Mouse (Mus musculus): ENCODE measurements around the gene Klrb1c. TPM values are rescaled to one million over a fixed set of nuclear protein-coding genes. Genes with fewer than 3 reads are reported as not detected.
"Not testable (repeated sequence)": the region's sequence is repeated elsewhere in the genome, so short reads cannot be mapped to it uniquely, and the experiment has no call there.

Klrb1c gene
- total RNA-seq, 2 experiments from 2014 or later = not detected

DNA sequence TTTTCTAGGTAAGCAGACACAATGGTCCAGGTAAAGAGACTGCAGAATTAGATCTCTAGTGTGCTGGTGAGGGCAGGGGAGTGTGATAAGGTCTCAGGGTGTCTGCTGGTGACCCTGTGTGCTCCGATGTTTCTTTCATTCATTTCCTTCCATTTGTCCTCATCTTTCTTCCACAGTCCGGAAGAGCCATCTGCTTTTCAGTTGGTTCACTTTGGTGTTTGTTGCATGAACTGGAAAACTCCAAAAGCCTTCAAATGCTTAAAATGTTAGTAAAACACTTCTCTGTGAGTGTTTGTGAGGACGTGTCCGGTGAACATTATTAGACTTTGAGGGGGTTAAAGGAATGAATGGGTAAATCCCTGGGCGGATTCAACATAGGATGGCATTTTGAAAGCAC is 27.9 kb downstream of the Klrb1c start:
- Histone ChIP-seq H3K27ac (peak overlapping the region; percentile 90), H3K4me3 (peak overlapping the region; percentile 89)
- DNase-seq = no peak
- no peak for TF ChIP-seq CTCF (IDR thresholded peaks at IDR 0.05)
- intact Hi-C loops (cut with DNase I) = loop anchor here (5.0 kb wide), 1 partner anchor 771 kb away; the partner anchor contains the start of gene Gabarapl1

DNA sequence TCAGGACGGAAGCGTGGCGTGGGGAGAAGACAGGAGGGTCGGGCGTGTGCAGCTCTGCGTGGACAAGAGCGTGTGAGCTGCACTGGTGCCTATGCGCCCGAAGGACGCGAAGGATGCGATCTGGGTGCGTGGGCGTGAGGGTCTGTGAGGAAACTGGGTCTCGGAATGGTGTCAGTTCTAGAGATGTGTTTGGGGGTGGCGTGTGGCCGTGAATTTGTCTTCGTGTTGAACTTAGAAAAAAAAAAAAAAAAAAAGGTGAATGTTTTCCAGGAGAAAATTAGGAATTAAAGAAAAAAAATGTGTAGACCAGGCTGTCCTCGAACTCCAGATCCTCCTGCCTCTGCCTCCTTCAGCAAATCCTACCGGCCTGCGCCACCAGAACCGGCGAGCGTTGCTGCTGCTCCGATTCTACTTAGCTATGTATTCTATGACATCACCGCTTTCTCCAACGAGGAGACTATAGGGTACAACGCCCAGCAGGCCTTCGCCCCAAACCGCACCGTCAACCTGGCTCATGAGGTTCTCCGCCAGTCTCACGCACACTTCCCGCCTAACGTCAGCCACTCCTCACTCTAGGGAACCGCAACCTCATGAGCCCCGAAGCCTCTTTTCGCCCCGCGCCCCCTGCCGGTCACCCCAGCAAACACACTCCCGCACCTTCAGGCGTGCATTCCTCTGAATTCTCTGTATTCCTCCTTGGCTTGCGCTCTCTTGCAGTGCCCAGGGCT is 28.4 kb downstream of the Klrb1c start:
- Histone ChIP-seq H3K4me3 (peak overlapping the region; percentile 89), H3K27ac (peak overlapping the region; percentile 90)
- peak; percentile 78 for TF ChIP-seq CTCF (IDR thresholded peaks at IDR 0.05)
- intact Hi-C loops (cut with DNase I) = loop anchor here (1.0 to 5.0 kb wide), 2 partner anchors 78 to 772 kb away; partner anchors contain the start of gene Gabarapl1
- DNase-seq = peak; percentile 77

DNA sequence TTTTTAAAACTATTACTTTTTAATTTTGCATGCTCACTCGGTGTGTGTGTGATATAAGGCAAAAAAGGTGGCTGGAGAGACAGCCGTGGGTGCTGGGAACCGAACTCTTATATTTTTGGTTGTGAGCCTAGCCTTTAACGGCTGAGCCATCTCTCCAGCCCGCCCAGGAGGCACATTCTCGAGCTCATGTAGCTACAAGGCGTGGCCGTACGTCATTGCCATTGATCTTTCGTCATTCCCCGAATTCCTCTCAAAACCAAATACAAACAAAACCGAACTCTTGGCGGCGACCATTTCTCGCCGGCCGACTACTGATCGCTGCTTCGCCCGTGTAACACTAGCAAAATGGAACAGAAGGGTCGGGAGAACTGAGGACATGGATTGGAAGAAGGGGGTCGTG is 29.0 kb downstream of the Klrb1c start:
- Histone ChIP-seq H3K4me3 (peak overlapping the region; percentile 89), H3K27ac (peak overlapping the region; percentile 90)
- intact Hi-C loops (cut with DNase I) = loop anchor here (1.0 to 5.0 kb wide), 2 partner anchors 78 to 772 kb away; partner anchors contain the start of gene Gabarapl1
- DNase-seq = peak; percentile 89

DNA sequence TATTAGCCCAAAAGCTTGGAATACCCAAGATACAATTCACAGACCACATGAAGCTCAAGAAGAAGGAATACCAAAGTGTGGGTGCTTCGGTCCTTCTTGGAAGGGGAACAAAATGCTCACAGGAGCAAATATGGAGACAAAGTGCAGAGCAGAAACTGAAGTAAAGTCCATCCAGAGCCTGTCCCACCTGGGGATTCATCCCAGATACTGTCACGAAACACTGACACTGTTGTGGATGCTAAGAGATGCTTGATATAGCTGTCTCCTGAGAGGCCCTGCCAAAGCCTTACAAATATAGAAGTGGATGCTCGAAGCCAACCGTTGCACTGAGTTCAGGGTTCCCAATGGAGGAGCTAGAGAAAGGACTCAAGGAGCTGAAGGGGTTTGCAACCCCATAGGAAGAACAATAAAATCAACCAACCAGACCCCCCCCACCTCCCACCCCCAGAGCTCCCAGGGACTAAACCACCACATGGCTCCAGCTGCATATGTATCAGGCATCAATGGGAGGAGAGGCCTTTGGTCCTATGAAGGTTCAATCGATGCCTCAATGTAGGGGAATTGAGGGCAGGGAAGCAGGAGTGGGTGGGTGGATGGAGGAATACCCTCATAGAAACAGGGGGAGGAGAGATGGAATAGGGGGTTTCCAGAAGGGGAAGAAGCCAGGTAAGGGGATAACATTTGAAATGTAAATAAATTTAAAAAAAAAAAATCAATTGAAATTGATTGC is 29.6 kb downstream of the Klrb1c start:
- H3K27ac ChIP-seq = no peak overlapping the region
- peak overlapping the region; percentile 89 for H3K4me3 ChIP-seq
- DNase-seq = no peak
- intact Hi-C loops (cut with DNase I) = loop anchor here (10.0 kb wide), 1 partner anchor 155 kb away; no protein-coding TSS in a partner anchor
- TF ChIP-seq CTCF (IDR thresholded peaks at IDR 0.05) = no peak

DNA sequence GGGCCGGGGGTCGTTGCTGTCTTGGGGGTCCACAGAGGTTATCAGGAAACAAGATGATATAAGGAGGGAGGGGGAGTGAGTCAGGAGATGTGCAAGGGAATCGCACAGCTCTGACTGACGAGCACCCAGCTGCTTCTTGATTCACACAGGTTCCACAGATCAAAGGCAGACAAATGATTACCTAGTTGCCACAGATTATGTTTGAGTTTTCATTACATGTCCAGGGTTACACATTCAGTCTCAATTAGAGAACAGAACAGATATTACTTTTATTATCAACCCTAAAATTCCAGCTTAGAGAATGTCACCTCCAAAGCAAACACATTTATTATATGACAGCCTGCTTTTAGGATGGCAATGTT is 33.6 kb downstream of the Klrb1c start:
- intact Hi-C loops (cut with DNase I) = loop anchor here (10.0 kb wide), 1 partner anchor 151 kb away; no protein-coding TSS in a partner anchor
- H3K4me3 ChIP-seq, DNase-seq, H3K27ac ChIP-seq: not testable (repeated sequence)

DNA sequence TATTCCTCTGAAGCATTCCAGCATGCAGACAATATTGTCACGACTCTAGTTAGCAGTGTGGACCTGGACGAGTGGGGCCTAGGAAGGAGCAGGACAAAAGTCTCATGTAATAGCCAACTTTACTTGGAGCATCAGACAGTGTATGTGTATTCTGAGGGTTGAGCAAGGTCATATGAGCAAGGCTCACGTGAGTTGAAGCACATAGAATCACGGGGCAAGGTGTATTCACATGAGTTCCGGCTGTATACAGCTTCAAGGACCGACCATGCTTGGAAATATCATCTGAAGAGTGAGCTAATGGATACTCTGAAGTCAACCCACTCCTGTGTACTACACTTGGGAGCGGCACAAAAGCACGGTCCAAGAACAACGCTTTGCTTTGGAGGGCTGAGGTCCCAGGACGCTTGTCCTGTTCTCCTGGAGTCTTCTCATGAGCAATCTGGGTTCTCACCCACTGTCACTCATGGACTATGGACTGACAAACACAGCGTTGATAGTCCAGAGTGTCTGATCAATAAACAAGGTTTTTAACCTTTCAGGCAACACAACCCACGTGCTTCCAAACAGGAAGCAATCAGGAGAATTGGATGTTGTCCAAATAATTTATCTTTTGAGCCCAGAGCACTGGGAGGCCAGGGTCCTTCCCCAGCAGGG is 34.1 kb downstream of the Klrb1c start:
- intact Hi-C loops (cut with DNase I) = loop anchor here (10.0 kb wide), 1 partner anchor 150 kb away; no protein-coding TSS in a partner anchor
- Histone ChIP-seq H3K4me3 (peak overlapping the region; percentile 45), H3K27ac (peak overlapping the region; percentile 54; the same call in 1 of the 2 replicates)

DNA sequence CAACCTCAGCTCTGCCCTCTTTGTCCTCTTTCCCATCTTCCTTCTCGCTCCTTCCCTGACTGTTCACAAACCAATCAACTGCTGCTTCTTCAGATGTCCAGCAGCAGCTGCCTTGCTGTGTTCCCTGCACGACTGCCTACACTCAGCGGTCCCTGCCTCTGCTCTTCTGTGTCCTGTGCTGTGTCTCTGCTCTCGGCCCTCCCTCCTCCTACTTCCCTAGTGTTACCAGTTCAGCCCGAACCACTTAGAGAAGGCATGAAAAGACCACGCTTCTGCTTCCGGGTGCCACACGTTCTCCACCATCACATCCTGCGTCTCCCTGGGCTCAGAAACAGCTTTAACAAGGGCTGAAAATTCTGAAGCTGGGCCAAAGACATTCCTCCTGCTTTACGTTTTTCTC is 34.8 kb downstream of the Klrb1c start:
- intact Hi-C loops (cut with DNase I) = loop anchor here (10.0 kb wide), 1 partner anchor 149 kb away; no protein-coding TSS in a partner anchor
- peak overlapping the region; percentile 45 for H3K4me3 ChIP-seq
- peak; percentile 22 for DNase-seq
- H3K27ac ChIP-seq = peak overlapping the region; percentile 54; the same call in 1 of the 2 replicates

More for the DNA sequence above, 34.1 kb downstream of the Klrb1c start:
- not testable (repeated sequence) for DNase-seq

DNA sequence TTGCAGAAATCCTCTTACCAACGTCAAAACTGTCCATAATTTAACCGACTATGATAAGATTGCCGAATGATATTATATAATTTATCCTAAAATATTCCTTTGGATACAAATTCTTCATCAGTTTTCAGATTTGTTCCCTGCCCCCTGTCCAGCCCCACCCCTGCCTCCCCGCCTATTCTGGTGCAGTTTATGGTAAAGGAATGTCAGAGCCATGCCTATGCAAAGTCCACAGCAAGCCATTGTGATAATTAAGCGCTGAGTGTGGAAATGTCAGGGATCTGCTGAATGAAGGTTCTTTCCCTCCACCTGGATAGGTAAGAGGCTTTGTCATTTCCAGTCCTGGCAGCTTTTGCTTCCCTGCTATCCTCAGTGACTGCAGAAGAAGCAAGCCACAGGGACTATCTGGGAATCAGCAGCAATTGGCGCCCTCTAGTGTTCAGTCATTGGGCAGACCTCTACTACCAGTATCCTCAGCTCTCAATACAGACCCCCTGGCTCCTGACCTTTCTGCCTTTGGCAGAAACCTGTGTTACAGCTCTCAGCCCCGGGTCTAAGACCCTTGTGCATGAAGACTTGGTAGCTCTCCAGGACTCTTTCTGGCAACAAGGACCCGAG is 35.3 kb downstream of the Klrb1c start:
- not testable (repeated sequence) for H3K27ac ChIP-seq
- peak; percentile 76 for DNase-seq
- TF ChIP-seq CTCF (IDR thresholded peaks at IDR 0.05) = peak; percentile 67

DNA sequence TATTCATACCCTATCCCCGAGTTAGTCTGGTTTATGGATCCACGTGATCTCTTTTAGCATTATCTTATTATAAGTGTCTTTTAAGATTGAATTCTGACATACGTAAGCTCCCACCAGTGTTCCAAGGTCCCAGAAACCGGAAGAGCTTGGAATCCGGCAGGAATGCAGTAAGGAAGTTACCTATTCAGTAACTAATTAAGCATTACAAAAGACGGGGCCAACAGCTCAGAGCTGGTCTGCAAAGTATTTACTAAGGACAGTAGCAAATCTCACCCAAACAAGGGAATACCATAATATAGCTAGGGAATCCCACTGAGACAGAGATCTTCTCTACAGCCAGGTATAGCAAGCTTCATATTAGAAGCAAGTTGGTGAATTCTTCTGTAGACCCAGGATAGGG is 42.0 kb downstream of the Klrb1c start:
- intact Hi-C loops (cut with DNase I); H3K4me3 ChIP-seq; DNase-seq; H3K27ac ChIP-seq: not testable (repeated sequence)

More for the DNA sequence above, 35.3 kb downstream of the Klrb1c start:
- intact Hi-C loops (cut with DNase I) = loop anchor here (10.0 kb wide), 1 partner anchor 149 kb away; no protein-coding TSS in a partner anchor
- H3K4me3 ChIP-seq = peak overlapping the region; percentile 45

DNA sequence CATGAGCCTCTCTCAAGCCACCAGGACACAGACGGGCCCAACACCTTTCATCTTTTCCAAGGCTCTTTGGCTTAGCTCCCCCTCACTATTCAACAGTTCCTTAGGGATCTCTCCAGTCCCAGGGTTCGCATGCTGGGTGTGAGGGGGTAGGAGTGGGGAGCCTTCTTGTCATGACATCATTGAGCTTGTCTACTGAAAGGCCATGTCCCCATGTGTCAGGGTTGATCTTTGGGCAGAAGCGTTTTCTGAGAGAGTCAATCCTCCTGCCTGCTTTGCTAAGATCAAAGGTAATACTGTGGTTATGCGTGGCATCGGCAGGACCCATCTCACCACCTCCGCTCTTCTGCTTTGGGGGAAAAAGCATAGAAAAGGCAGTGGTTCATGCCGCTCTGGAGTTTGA is 51.6 kb downstream of the Klrb1c start:
- no peak for DNase-seq
- Histone ChIP-seq H3K27ac (no peak overlapping the region), H3K4me3 (no peak overlapping the region)
- intact Hi-C loops (cut with DNase I) = no loop called here
- TF ChIP-seq CTCF (IDR thresholded peaks at IDR 0.05) = no peak

DNA sequence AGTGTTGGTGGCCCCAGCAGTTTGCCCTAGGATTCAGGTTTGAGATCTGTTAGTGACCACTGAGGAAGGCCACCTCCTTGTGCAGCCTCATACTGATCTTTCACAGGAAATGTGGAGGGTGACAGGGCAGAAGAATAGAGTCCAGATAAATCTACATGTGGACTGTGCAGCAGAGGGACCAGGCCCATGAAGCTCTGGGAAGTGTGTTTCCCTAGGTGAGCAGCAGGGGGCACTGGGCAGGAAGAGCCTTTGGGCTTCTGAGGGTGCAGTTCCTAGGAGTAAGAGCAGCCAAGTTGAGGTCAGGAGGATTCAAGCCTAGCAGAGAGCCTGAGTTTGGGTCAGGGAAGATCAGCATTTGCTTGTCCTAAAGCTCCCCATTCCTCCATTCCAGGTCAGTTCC is 52.9 kb downstream of the Klrb1c start:
- no peak overlapping the region for H3K4me3 ChIP-seq
- peak; percentile 28 for DNase-seq
- no peak overlapping the region for H3K27ac ChIP-seq
- peak; percentile 57 for TF ChIP-seq CTCF (IDR thresholded peaks at IDR 0.05)
- intact Hi-C loops (cut with DNase I) = no loop called here

DNA sequence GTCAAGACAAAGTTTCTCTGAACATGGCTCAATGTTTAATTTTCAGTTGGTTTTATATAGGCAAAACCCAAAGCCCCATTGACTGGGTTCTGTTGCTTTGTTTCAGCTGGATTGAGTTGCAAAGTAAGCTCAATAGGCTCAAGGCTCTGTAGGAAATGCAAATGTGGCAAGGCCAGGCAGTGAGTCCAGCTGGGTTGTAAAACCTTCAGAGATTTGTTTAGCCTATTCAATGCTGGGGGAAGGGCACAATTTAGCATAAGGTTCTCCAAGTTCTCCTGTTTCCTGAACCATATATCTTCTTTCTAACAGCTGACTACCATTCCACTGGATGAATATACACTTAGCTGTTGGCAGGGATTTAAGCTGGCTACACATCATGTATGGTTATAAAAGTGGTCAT is 54.1 kb downstream of the Klrb1c start:
- intact Hi-C loops (cut with DNase I) = no loop called here
- no peak for TF ChIP-seq CTCF (IDR thresholded peaks at IDR 0.05)
- Histone ChIP-seq H3K4me3 (no peak overlapping the region), H3K27ac (no peak overlapping the region)
- DNase-seq = no peak

Data from gastrocnemius, adult 2 months (tissue).